Mouse (Mus musculus): Measurements from ENCODE around the gene Grin2c. TPM values are rescaled to one million over a fixed set of nuclear protein-coding genes. Genes with fewer than 3 reads are reported as not detected.

Gene Grin2c
- total and polyA plus RNA-seq, 3 experiments = not detected

GRCm38 (mm10) chr11:115262954-115263353, 4.1 kb downstream of the Grin2c start:
- H3K27ac ChIP-seq (ENCODE audit: control insufficient read depth, low read depth, low read length) = no peak overlapping the region
- peaks cover 2 to 6% of the 10 kb centered on the region in 2 experiments for H3K27me3 ChIP-seq (ENCODE audit: control insufficient read depth in 1 of 2, insufficient read depth in 2 of 2, low read length in 2 of 2)
- H3K9me3 ChIP-seq (replicated peaks; ENCODE audit: insufficient read depth, low read length) = no peaks in the 10 kb centered on the region
- no peak for TF ChIP-seq TCF12 (IDR thresholded peaks at IDR 0.05; ENCODE audit: low read depth, low read length)
- TF ChIP-seq MAZ (IDR thresholded peaks at IDR 0.05; ENCODE audit: low read depth, low read length) = no peak
- no peak for TF ChIP-seq POLR2AphosphoS5 (IDR thresholded peaks at IDR 0.05; ENCODE audit: borderline replicate concordance, low read depth, low read length)
- TF ChIP-seq TAL1 (IDR thresholded peaks at IDR 0.05; ENCODE audit: low read length) = no peak
- TF ChIP-seq ZC3H11A (IDR thresholded peaks at IDR 0.05; ENCODE audit: low read depth, low read length) = no peak
- no peak for TF ChIP-seq E2F4 (IDR thresholded peaks at IDR 0.05; ENCODE audit: borderline replicate concordance, low read depth, low read length)
- no peak for TF ChIP-seq RCOR1 (IDR thresholded peaks at IDR 0.05; ENCODE audit: low read depth, low read length)
- TF ChIP-seq USF2 (IDR thresholded peaks at IDR 0.05; ENCODE audit: borderline replicate concordance in 1 of 2, insufficient read depth in 1 of 2, low read depth in 1 of 2, low read length in 2 of 2) = no peak
- TF ChIP-seq SIN3A (IDR thresholded peaks at IDR 0.05; ENCODE audit: low read length) = no peak
- TF ChIP-seq USF1 (IDR thresholded peaks at IDR 0.05; ENCODE audit: low read depth, low read length) = no peak
- TF ChIP-seq UBTF (IDR thresholded peaks at IDR 0.05; ENCODE audit: borderline replicate concordance, insufficient read depth, low read depth, low read length) = no peak
- no peak for TF ChIP-seq MAFK (IDR thresholded peaks at IDR 0.05; ENCODE audit: borderline replicate concordance, low read depth, low read length)
- TF ChIP-seq EP300 (IDR thresholded peaks at IDR 0.05; ENCODE audit: low read depth in 1 of 2, low read length in 2 of 2) = no peak
- H3K79me2 ChIP-seq (ENCODE audit: control insufficient read depth, insufficient read depth, low read length, poor library complexity) = no peaks in the 10 kb centered on the region
- no peak for DNase-seq (ENCODE audit: low read depth, low spot score)
- no peak overlapping the region for H3K9ac ChIP-seq (ENCODE audit: control insufficient read depth, low read depth, low read length, poor library complexity, severe bottlenecking)
- H3K4me1 ChIP-seq (ENCODE audit: control insufficient read depth in 1 of 2, insufficient read depth in 2 of 2, low read length in 2 of 2) = no peaks in the 10 kb centered on the region
- no peaks in the 10 kb centered on the region for H3K36me3 ChIP-seq (ENCODE audit: control insufficient read depth in 1 of 2, insufficient read depth in 2 of 2, low read length in 2 of 2)
- no peak overlapping the region for H3K4me3 ChIP-seq (ENCODE audit: control insufficient read depth in 1 of 2, insufficient read depth in 1 of 2, low read depth in 2 of 2, low read length in 2 of 2)

- H3K36me3 ChIP-seq (ENCODE audit: control insufficient read depth in 1 of 2, insufficient read depth in 2 of 2, low read length in 2 of 2) = no peaks in the 10 kb centered on the region
- no peak overlapping the region for H3K4me3 ChIP-seq (ENCODE audit: control insufficient read depth in 1 of 2, insufficient read depth in 1 of 2, low read depth in 2 of 2, low read length in 2 of 2)
- TF ChIP-seq GATA1 (IDR thresholded peaks at IDR 0.05; ENCODE audit: low read depth, low read length) (no peak), TBP (IDR thresholded peaks at IDR 0.05; ENCODE audit: low read depth, low read length) (no peak), KAT2A (conservative IDR thresholded peaks at IDR 0.05; ENCODE audit: low read depth, low read length) (no peak), ZKSCAN1 (IDR thresholded peaks at IDR 0.05; ENCODE audit: low read depth, low read length) (no peak), NELFE (IDR thresholded peaks at IDR 0.05; ENCODE audit: low read depth, low read length) (no peak), ZNF384 (IDR thresholded peaks at IDR 0.05; ENCODE audit: low read depth, low read length) (no peak)
- no peak for DNase-seq (ENCODE audit: low read depth, low spot score)
- H3K9ac ChIP-seq (ENCODE audit: control insufficient read depth, low read depth, low read length, poor library complexity, severe bottlenecking) = no peak overlapping the region
- H3K9me3 ChIP-seq (replicated peaks; ENCODE audit: insufficient read depth, low read length) = no peaks in the 10 kb centered on the region
- H3K79me2 ChIP-seq (ENCODE audit: control insufficient read depth, insufficient read depth, low read length, poor library complexity) = no peaks in the 10 kb centered on the region
- H3K27ac ChIP-seq (ENCODE audit: control insufficient read depth, low read depth, low read length) = no peak overlapping the region
- H3K4me1 ChIP-seq (ENCODE audit: control insufficient read depth in 1 of 2, insufficient read depth in 2 of 2, low read length in 2 of 2) = no peaks in the 10 kb centered on the region
- H3K27me3 ChIP-seq (ENCODE audit: control insufficient read depth in 1 of 2, insufficient read depth in 2 of 2, low read length in 2 of 2) = peaks cover 2 to 9% of the 10 kb centered on the region in 2 experiments
Observed at GRCm38 (mm10) chr11:115259134-115259533, 7.9 kb downstream of the Grin2c start.

Data from MEL (cell line).